Mouse (Mus musculus) erythroblast, embryonic 14.5 days (primary cell): Measurements from ENCODE around the gene Ankrd6. TPM values are rescaled to one million over a fixed set of nuclear protein-coding genes. Genes with fewer than 3 reads are reported as not detected.
A peak's percentile ranks its signal among the peaks of the same experiment; 100 is the strongest.

Source experiments
- H3K27me3 ChIP-seq: 2 replicates; pipeline ENCODE4 v1.6.1; 2012; ENCODE audit warnings: inconsistent platforms; ENCODE audit not compliant: control insufficient read depth
- H3K36me3 ChIP-seq: 2 replicates; pipeline ENCODE4 v1.6.1; 2012; ENCODE audit warnings: mild to moderate bottlenecking, inconsistent platforms; ENCODE audit not compliant: control insufficient read depth
- H3K4me1 ChIP-seq: 2 replicates; pipeline ENCODE4 v1.6.1; 2012; ENCODE audit warnings: inconsistent platforms; ENCODE audit not compliant: control insufficient read depth
- H3K4me3 ChIP-seq: replicated peaks from 2 replicates; pipeline ENCODE3; 2012; ENCODE audit warnings: moderate library complexity, mild to moderate bottlenecking, inconsistent platforms
- H3K9me3 ChIP-seq: 2 replicates; pipeline ENCODE4 v1.6.1; 2012; ENCODE audit warnings: low read length, inconsistent platforms, mixed read lengths; ENCODE audit not compliant: control insufficient read depth
- GATA1 ChIP-seq: IDR thresholded peaks from 2 replicates; pipeline ENCODE4 v1.6.1; 2012; ENCODE audit warnings: low read length, inconsistent platforms, mixed read lengths
- TAL1 ChIP-seq: IDR thresholded peaks from 3 replicates; pipeline ENCODE4 v1.6.1; 2012; ENCODE audit warnings: low read length, inconsistent platforms, mixed read lengths
- polyA plus RNA-seq: library from polyadenylated mRNA; stranded (reverse); fragments of >175 nt; gene quantifications from 2 replicates; pipeline ENCODE4 v1.2.3, GENCODE M21; 2012

Gene Ankrd6
- polyA plus RNA-seq, 1 experiment = 0.01 TPM

DNA sequence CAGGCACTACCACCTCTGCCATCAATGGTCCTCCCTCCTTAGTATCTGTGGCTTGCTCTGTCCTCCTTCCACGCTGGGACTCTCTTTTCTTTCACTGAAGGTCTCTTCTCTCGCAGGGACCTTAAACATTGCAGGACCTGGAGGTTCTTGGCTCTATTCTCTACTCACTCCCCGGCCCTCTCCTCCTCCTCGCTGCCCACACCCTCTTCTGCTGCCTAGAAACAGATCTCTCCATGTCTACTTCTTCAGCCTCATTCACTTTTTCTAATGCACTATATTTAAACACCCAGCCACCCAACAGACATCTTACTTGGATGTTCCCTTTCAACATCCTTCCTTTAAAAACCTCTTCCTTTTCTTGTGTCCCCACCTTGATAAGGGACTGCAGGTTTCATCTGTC is 82.2 kb downstream of the Ankrd6 start:
- H3K4me1 ChIP-seq = peaks cover 55% of the 10 kb centered on the region
- TF ChIP-seq TAL1 = no peak
- TF ChIP-seq GATA1 = no peak
- H3K36me3 ChIP-seq = no peaks in the 10 kb centered on the region
- H3K27me3 ChIP-seq = peaks cover 42% of the 10 kb centered on the region
- H3K9me3 ChIP-seq = no peaks in the 10 kb centered on the region
- H3K4me3 ChIP-seq = no peak overlapping the region

GRCm38 (mm10) chr4:32867460-32867859 is 83.2 kb downstream of the Ankrd6 start:
- Histone ChIP-seq H3K4me3 (no peak overlapping the region), H3K36me3 (no peaks in the 10 kb centered on the region), H3K9me3 (no peaks in the 10 kb centered on the region), H3K4me1 (peaks cover 65% of the 10 kb centered on the region), H3K27me3 (peaks cover 46% of the 10 kb centered on the region)
- TF ChIP-seq GATA1 = no peak
- no peak for TF ChIP-seq TAL1

DNA sequence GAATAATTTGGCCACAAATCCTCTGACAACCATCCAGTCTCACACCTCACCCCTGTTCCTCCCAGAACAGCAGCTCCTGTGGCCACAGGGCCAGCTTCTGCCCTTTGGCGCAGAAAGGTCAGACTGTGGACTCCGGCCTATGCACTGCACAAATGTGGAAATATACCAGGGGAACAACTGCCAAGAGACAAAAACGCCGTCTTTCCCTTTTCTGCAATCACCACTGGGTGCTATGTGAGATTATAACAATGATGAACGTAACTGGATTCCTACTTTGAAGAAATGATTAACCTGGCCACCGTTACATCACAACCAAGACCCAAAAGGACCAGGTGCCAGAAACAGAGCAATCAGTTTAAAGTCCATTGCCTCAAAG is 85.8 kb downstream of the Ankrd6 start:
- Histone ChIP-seq H3K36me3 (no peaks in the 10 kb centered on the region), H3K4me3 (no peak overlapping the region), H3K27me3 (peaks cover 39% of the 10 kb centered on the region), H3K4me1 (peaks cover 83% of the 10 kb centered on the region), H3K9me3 (no peaks in the 10 kb centered on the region)
- no peak for TF ChIP-seq GATA1
- TF ChIP-seq TAL1 = no peak

DNA sequence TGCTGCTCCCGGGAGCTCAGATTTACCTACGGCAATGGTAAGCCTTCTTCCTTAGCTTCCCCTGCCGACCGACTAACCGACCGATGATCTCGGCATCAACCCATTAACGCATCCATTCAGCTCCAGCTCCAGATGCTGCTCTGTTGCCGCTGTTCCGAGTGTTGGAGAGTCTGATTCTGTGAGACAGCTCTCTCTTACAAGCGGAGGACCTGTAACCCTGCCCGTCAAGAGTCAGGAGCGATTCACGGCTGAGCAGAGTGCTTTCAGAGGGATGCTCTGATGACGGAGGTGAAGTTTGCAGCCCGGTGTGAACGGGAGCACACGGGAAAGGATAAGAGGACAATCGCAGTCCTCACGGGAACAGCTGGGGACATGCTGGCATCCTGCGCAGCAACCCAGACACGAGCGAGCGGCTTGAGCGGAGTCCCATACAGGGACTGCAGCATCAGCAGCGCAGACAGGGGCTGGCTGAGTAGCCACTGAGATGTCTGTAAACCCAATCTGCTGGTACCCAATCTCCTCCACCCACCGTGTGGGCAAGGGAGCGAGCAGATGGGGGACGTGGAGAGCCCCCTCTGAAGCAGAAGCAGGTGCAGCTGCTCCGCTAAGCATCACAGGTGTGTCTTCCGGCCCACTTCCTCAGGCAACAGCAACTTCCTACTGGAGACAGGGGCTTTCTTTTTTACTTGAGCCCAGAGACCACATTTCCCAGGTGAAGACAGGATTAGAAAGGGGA is 86.3 kb downstream of the Ankrd6 start:
- no peaks in the 10 kb centered on the region for H3K9me3 ChIP-seq
- no peak overlapping the region for H3K4me3 ChIP-seq
- TF ChIP-seq TAL1 (no peak), GATA1 (no peak)
- peaks cover 35% of the 10 kb centered on the region for H3K27me3 ChIP-seq
- H3K36me3 ChIP-seq = no peaks in the 10 kb centered on the region
- H3K4me1 ChIP-seq = peaks cover 77% of the 10 kb centered on the region

GRCm38 (mm10) chr4:32863447-32864130 is 87.1 kb downstream of the Ankrd6 start:
- peaks cover 32% of the 10 kb centered on the region for H3K27me3 ChIP-seq
- H3K36me3 ChIP-seq = no peaks in the 10 kb centered on the region
- no peak for TF ChIP-seq GATA1
- TF ChIP-seq TAL1 = no peak
- H3K9me3 ChIP-seq = no peaks in the 10 kb centered on the region
- H3K4me3 ChIP-seq = peak overlapping the region; percentile 48
- peaks cover 70% of the 10 kb centered on the region for H3K4me1 ChIP-seq

GRCm38 (mm10) chr4:32862751-32863446 is 87.7 kb downstream of the Ankrd6 start:
- H3K36me3 ChIP-seq = no peaks in the 10 kb centered on the region
- H3K4me3 ChIP-seq = peak overlapping the region; percentile 48
- peaks cover 63% of the 10 kb centered on the region for H3K4me1 ChIP-seq
- no peak for TF ChIP-seq TAL1
- no peak for TF ChIP-seq GATA1
- H3K9me3 ChIP-seq = no peaks in the 10 kb centered on the region
- peaks cover 25% of the 10 kb centered on the region for H3K27me3 ChIP-seq

GRCm38 (mm10) chr4:32862011-32862750 is 88.5 kb downstream of the Ankrd6 start:
- Histone ChIP-seq H3K9me3 (no peaks in the 10 kb centered on the region), H3K27me3 (peaks cover 20% of the 10 kb centered on the region), H3K4me1 (peaks cover 56% of the 10 kb centered on the region), H3K36me3 (no peaks in the 10 kb centered on the region), H3K4me3 (peak overlapping the region; percentile 48)
- peak; percentile 65; the same call in 1 of the 2 replicates for TF ChIP-seq GATA1
- peak; percentile 78 for TF ChIP-seq TAL1

- Histone ChIP-seq H3K4me3 (no peak overlapping the region), H3K9me3 (no peaks in the 10 kb centered on the region), H3K36me3 (no peaks in the 10 kb centered on the region), H3K4me1 (peaks cover 46% of the 10 kb centered on the region), H3K27me3 (peaks cover 20% of the 10 kb centered on the region)
- TF ChIP-seq TAL1 = no peak
- TF ChIP-seq GATA1 = no peak
Observed at GRCm38 (mm10) chr4:32860184-32860965, 90.3 kb downstream of the Ankrd6 start.
